Mouse (Mus musculus): ENCODE data around the gene Flcn. TPM values are rescaled to one million over a fixed set of nuclear protein-coding genes. Genes with fewer than 3 reads are reported as not detected.

Gene Flcn
- total and polyA plus RNA-seq, 3 experiments: 31.7 to 36.1 (median 35.1) TPM

GRCm38 (mm10) chr11:59803516-59803915 is 6.3 kb downstream of the Flcn start:
- TF ChIP-seq KAT2A (IDR thresholded peaks at IDR 0.05; ENCODE audit: insufficient replicate concordance, low read length) (no peak), EP300 (IDR thresholded peaks at IDR 0.05; ENCODE audit: low read length) (no peak), GABPA (IDR thresholded peaks at IDR 0.05; ENCODE audit: insufficient replicate concordance, low read depth, low read length) (no peak), POLR2A (IDR thresholded peaks at IDR 0.05; ENCODE audit: low read depth, low read length) (no peak), CTCF (conservative IDR thresholded peaks at IDR 0.05 in 1 of 2, IDR thresholded peaks at IDR 0.05 in 1 of 2; ENCODE audit: low read depth in 2 of 2, low read length in 2 of 2) (no peak), RCOR1 (conservative IDR thresholded peaks at IDR 0.05; ENCODE audit: low read depth, low read length) (no peak), CHD1 (IDR thresholded peaks at IDR 0.05; ENCODE audit: low read depth, low read length) (no peak), MAZ (IDR thresholded peaks at IDR 0.05; ENCODE audit: low read depth, low read length) (no peak)
- peaks cover under 1 to 42% of the 10 kb centered on the region in 2 experiments for H3K4me1 ChIP-seq (ENCODE audit: control insufficient read depth in 1 of 2, insufficient read depth in 2 of 2)
- H3K79me2 ChIP-seq (replicated peaks; ENCODE audit: control insufficient read depth, extremely low read depth, insufficient read depth, poor library complexity, severe bottlenecking): peaks cover 7% of the 10 kb centered on the region
- H3K36me3 ChIP-seq (replicated peaks in 1 of 2; ENCODE audit: control insufficient read depth in 1 of 2, insufficient read depth in 1 of 2, low read length in 1 of 2): peaks cover 86 to 92% of the 10 kb centered on the region in 2 experiments
- in situ Hi-C loops (cut with MboI; ENCODE audit: low pct_ligation_motif_present, low pct_unique_long_range_greater_than_20kb, low sequenced_read_pairs): no loop called here
- no peak for DNase-seq (ENCODE audit: extremely low read depth)
- no peak overlapping the region for H3K27ac ChIP-seq (ENCODE audit: insufficient read depth, low read depth)
- H3K9me3 ChIP-seq (replicated peaks; ENCODE audit: low read length): no peaks in the 10 kb centered on the region
- no peaks in the 10 kb centered on the region for H3K27me3 ChIP-seq (replicated peaks)
- no peak overlapping the region for H3K4me2 ChIP-seq (ENCODE audit: insufficient read depth, low read depth, poor library complexity, severe bottlenecking)
- no peak overlapping the region for H3K4me3 ChIP-seq (replicated peaks in 1 of 3; ENCODE audit: low read depth in 2 of 3, low read length in 2 of 3, poor library complexity in 1 of 3)
- no peak overlapping the region for H3K9ac ChIP-seq (ENCODE audit: insufficient read depth, low read depth)
- dilution Hi-C loops (cut with MboI; ENCODE audit: extremely low pct_ligation_motif_present, extremely low pct_unique_long_range_greater_than_20kb, low sequenced_read_pairs): no loop called here

GRCm38 (mm10) chr11:59801881-59802280 is 7.9 kb downstream of the Flcn start:
- Histone ChIP-seq H3K9me3 (replicated peaks; ENCODE audit: low read length) (no peaks in the 10 kb centered on the region), H3K27ac (ENCODE audit: insufficient read depth, low read depth) (no peak overlapping the region), H3K4me1 (ENCODE audit: control insufficient read depth in 1 of 2, insufficient read depth in 2 of 2) (peaks cover 0 to 26% of the 10 kb centered on the region in 2 experiments; a peak in 2 of 4 replicates), H3K9ac (ENCODE audit: insufficient read depth, low read depth) (no peak overlapping the region), H3K27me3 (replicated peaks) (no peaks in the 10 kb centered on the region), H3K36me3 (replicated peaks in 1 of 2; ENCODE audit: control insufficient read depth in 1 of 2, insufficient read depth in 1 of 2, low read length in 1 of 2) (peaks cover 92 to 99% of the 10 kb centered on the region in 2 experiments), H3K4me3 (replicated peaks in 1 of 3; ENCODE audit: low read depth in 2 of 3, low read length in 2 of 3, poor library complexity in 1 of 3) (no peak overlapping the region), H3K4me2 (ENCODE audit: insufficient read depth, low read depth, poor library complexity, severe bottlenecking) (no peak overlapping the region), H3K79me2 (replicated peaks; ENCODE audit: control insufficient read depth, extremely low read depth, insufficient read depth, poor library complexity, severe bottlenecking) (no peaks in the 10 kb centered on the region)
- in situ Hi-C loops (cut with MboI; ENCODE audit: low pct_ligation_motif_present, low pct_unique_long_range_greater_than_20kb, low sequenced_read_pairs): no loop called here
- no peak for DNase-seq (ENCODE audit: extremely low read depth)
- TF ChIP-seq EP300 (IDR thresholded peaks at IDR 0.05; ENCODE audit: low read length): no peak
- no peak for TF ChIP-seq TCF12 (IDR thresholded peaks at IDR 0.05; ENCODE audit: low read depth, low read length)
- TF ChIP-seq MEF2A (IDR thresholded peaks at IDR 0.05; ENCODE audit: borderline replicate concordance, low read depth, low read length): no peak
- no peak for TF ChIP-seq NRF1 (IDR thresholded peaks at IDR 0.05; ENCODE audit: low read depth, low read length)
- TF ChIP-seq IRF4 (IDR thresholded peaks at IDR 0.05; ENCODE audit: low read depth, low read length): no peak
- no peak for TF ChIP-seq POLR2A (IDR thresholded peaks at IDR 0.05; ENCODE audit: low read depth, low read length)
- TF ChIP-seq ZC3H11A (IDR thresholded peaks at IDR 0.05; ENCODE audit: low read depth, low read length): no peak
- TF ChIP-seq USF2 (conservative IDR thresholded peaks at IDR 0.05; ENCODE audit: low read depth, low read length): no peak
- TF ChIP-seq SIN3A (IDR thresholded peaks at IDR 0.05; ENCODE audit: low read length): no peak
- TF ChIP-seq ETS1 (conservative IDR thresholded peaks at IDR 0.05; ENCODE audit: low read depth, low read length): no peak
- no peak for TF ChIP-seq MYC (IDR thresholded peaks at IDR 0.05; ENCODE audit: low read depth, low read length)
- TF ChIP-seq MXI1 (IDR thresholded peaks at IDR 0.05; ENCODE audit: low read depth, low read length): no peak
- no peak for TF ChIP-seq ELF1 (IDR thresholded peaks at IDR 0.05; ENCODE audit: low read depth, low read length)
- no peak for TF ChIP-seq RAD21 (IDR thresholded peaks at IDR 0.05; ENCODE audit: low read depth, low read length)
- dilution Hi-C loops (cut with MboI; ENCODE audit: extremely low pct_ligation_motif_present, extremely low pct_unique_long_range_greater_than_20kb, low sequenced_read_pairs): no loop called here
